Mouse (Mus musculus) midbrain, embryonic 13.5 days (tissue): ENCODE results near the gene Aldh3b2. TPM values are rescaled to one million over a fixed set of nuclear protein-coding genes. Genes with fewer than 3 reads are reported as not detected.

ENCODE experiments used
- ATAC-seq: fragments of 200-750 bp; cut with Nextera tagmentation; 2 replicates; pipeline ENCODE4 v1.8.0; 2017; ENCODE audit warnings: mild to moderate bottlenecking, moderate TSS enrichment, moderate library complexity
- H3K27ac ChIP-seq: fragments of 300-500 bp; sonication (generic); 2 replicates; pipeline ENCODE4 v1.5.1; 2015; ENCODE audit warnings: inconsistent platforms, mild to moderate bottlenecking, moderate library complexity
- H3K27me3 ChIP-seq: fragments of 300-500 bp; sonication (generic); 2 replicates; pipeline ENCODE4 v1.6.1; 2015; ENCODE audit warnings: mild to moderate bottlenecking, inconsistent platforms
- H3K36me3 ChIP-seq: fragments of 300-500 bp; sonication (generic); 2 replicates; pipeline ENCODE4 v1.6.1; 2015; ENCODE audit warnings: mild to moderate bottlenecking, inconsistent platforms
- H3K4me1 ChIP-seq: fragments of 300-500 bp; sonication (generic); replicated peaks from 2 replicates; pipeline ENCODE4 v1.6.1; 2015; ENCODE audit warnings: inconsistent platforms
- H3K4me2 ChIP-seq: fragments of 300-500 bp; sonication (generic); replicated peaks from 2 replicates; pipeline ENCODE4 v1.6.1; 2015; ENCODE audit warnings: moderate library complexity, mild to moderate bottlenecking, inconsistent platforms
- H3K4me3 ChIP-seq: fragments of 300-500 bp; sonication (generic); replicated peaks from 2 replicates; pipeline ENCODE4 v1.5.1; 2015; ENCODE audit warnings: mild to moderate bottlenecking, inconsistent platforms
- H3K9ac ChIP-seq: fragments of 300-500 bp; sonication (generic); replicated peaks from 2 replicates; pipeline ENCODE4 v1.6.1; 2015; ENCODE audit warnings: mild to moderate bottlenecking, inconsistent platforms
- H3K9me3 ChIP-seq: fragments of 300-500 bp; sonication (generic); 2 replicates; pipeline ENCODE4 v1.6.1; 2016; ENCODE audit warnings: mild to moderate bottlenecking, inconsistent platforms
- WGBS: fragments of 180-500 bp; shearing (Covaris S2); methylation state at CpG from one replicate; pipeline ENCODE4 v1.1.7; 2015; 5-methylcytosine and 5-hydroxymethylcytosine counted together
- polyA plus RNA-seq: library from polyadenylated mRNA; unstranded; fragments of >200 nt; fragmentation: Nextera tagmentation; extraction: Ambion mirVana; gene quantifications from 2 replicates; pipeline ENCODE4 v1.2.1, GENCODE M21; 2015

The Aldh3b2 gene
- polyA plus RNA-seq, 1 experiment from 2014 or later, result 0.09 TPM

DNA sequence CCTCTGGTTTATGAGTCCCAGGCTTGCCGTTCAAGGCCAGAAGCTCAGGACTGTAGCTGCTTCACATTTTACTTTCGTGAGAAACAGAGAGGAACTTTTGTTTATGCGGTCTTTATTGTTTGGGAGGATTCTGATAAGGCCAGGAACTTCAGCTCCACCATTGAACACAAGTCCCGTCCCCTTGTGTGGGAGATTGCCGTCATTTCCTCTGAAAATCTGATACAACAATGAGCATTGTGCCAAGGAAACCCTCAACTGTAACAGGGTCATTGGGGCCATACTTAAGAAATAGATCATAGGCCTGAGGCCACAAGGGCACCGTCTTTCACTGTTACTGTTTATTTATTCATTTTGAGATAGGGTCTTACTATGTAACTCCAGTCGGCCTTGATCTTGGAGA is 51.1 kb downstream of the Aldh3b2 start:
- no peaks in the 10 kb centered on the region for H3K36me3 ChIP-seq
- H3K4me3 ChIP-seq, result no peak overlapping the region
- 84% methylated on average over 7 of the region's 7 CpGs for WGBS
- H3K4me2 ChIP-seq, result no peak overlapping the region
- ATAC-seq, result no peak
- no peak overlapping the region for H3K9ac ChIP-seq
- H3K27me3 ChIP-seq, result no peaks in the 10 kb centered on the region
- H3K9me3 ChIP-seq, result no peaks in the 10 kb centered on the region
- peaks cover 7% of the 10 kb centered on the region; the same call in 1 of the 2 replicates for H3K4me1 ChIP-seq
- no peak overlapping the region for H3K27ac ChIP-seq

DNA sequence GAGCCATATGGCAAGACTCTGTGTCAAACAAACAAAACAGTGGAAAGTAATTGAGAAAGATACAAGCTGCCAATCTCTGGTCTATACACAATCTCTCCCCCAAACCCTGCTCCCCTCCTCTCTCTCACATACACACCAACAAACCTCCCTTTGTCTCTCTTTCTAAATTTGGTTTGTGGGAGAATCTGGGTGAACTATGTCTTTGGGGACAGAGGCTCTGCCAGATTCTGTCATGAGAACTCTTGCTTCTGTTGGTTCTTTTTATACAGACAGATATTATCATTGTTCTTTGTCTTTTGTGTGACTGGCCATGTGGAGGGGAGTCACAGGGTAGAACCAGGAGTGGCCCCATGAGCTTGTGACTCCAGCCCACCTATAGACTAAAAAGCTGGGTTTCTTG is 55.4 kb downstream of the Aldh3b2 start:
- Histone ChIP-seq H3K4me1 (no peaks in the 10 kb centered on the region), H3K27me3 (no peaks in the 10 kb centered on the region), H3K9ac (no peak overlapping the region), H3K9me3 (no peaks in the 10 kb centered on the region), H3K4me3 (no peak overlapping the region), H3K4me2 (no peak overlapping the region), H3K27ac (no peak overlapping the region), H3K36me3 (no peaks in the 10 kb centered on the region)
- ATAC-seq, result no peak

Other genes starting within 250 kb of the Aldh3b2 start
- gene Kmt5b, start 204.9 kb upstream of the Aldh3b2 start, polyA plus RNA-seq, result 56.7 and 61.6 TPM in 2 replicates
- 49.5 and 58.0 TPM in 2 replicates for gene Chka, start 120.6 kb upstream of the Aldh3b2 start, polyA plus RNA-seq
- gene Tcirg1, start 65.2 kb upstream of the Aldh3b2 start, polyA plus RNA-seq, result 7.4 and 10.9 TPM in 2 replicates
- gene Ndufs8, start 59.6 kb upstream of the Aldh3b2 start, polyA plus RNA-seq, result 232 TPM in 2 replicates
- 0.80 and 1.1 TPM in 2 replicates for gene Aldh3b1, start 42.5 kb upstream of the Aldh3b2 start, polyA plus RNA-seq
- gene Unc93b1, start 37.1 kb upstream of the Aldh3b2 start, polyA plus RNA-seq, result 5.6 and 8.1 TPM in 2 replicates
- not detected in 2 replicates for gene Aldh3b3, start 13.7 kb upstream of the Aldh3b2 start, polyA plus RNA-seq
- gene Acy3, start 14.2 kb downstream of the Aldh3b2 start, polyA plus RNA-seq, result 1.2 and 1.5 TPM in 2 replicates
- not detected in 2 replicates for gene Tbx10, start 20.4 kb downstream of the Aldh3b2 start, polyA plus RNA-seq
- gene Nudt8, start 28.3 kb downstream of the Aldh3b2 start, polyA plus RNA-seq, result 25.2 and 26.4 TPM in 2 replicates
- gene Gm49405, start 28.3 kb downstream of the Aldh3b2 start, polyA plus RNA-seq, result 4.9 and 5.5 TPM in 2 replicates
- 5.1 and 7.8 TPM in 2 replicates for gene Doc2g, start 31.0 kb downstream of the Aldh3b2 start, polyA plus RNA-seq
- gene Ndufv1, start 40.5 kb downstream of the Aldh3b2 start, polyA plus RNA-seq, result 203 and 210 TPM in 2 replicates
- 372 and 375 TPM in 2 replicates for gene Gstp1, start 65.7 kb downstream of the Aldh3b2 start, polyA plus RNA-seq
- gene Gstp2, start 73.7 kb downstream of the Aldh3b2 start, polyA plus RNA-seq, result 1.3 and 3.9 TPM in 2 replicates
- gene Gstp3, start 87.2 kb downstream of the Aldh3b2 start, polyA plus RNA-seq, result not detected in 2 replicates
- not detected in 2 replicates for gene Cabp2, start 109.2 kb downstream of the Aldh3b2 start, polyA plus RNA-seq
- gene Cdk2ap2, start 124.9 kb downstream of the Aldh3b2 start, polyA plus RNA-seq, result 78.7 and 82.1 TPM in 2 replicates
- 45.0 and 45.9 TPM in 2 replicates for gene Pitpnm1, start 127.7 kb downstream of the Aldh3b2 start, polyA plus RNA-seq
- 79.8 and 80.9 TPM in 2 replicates for gene Aip, start 153.5 kb downstream of the Aldh3b2 start, polyA plus RNA-seq
- gene Gpr152, start 167.5 kb downstream of the Aldh3b2 start, polyA plus RNA-seq, result 0.05 and 0.08 TPM in 2 replicates
- gene Cabp4, start 171.7 kb downstream of the Aldh3b2 start, polyA plus RNA-seq, result 0.19 and 0.34 TPM in 2 replicates
- 121 and 127 TPM in 2 replicates for gene Coro1b, start 176.3 kb downstream of the Aldh3b2 start, polyA plus RNA-seq
- 0.24 and 0.50 TPM in 2 replicates for gene Ptprcap, start 181.3 kb downstream of the Aldh3b2 start, polyA plus RNA-seq
- gene Rps6kb2, start 191.0 kb downstream of the Aldh3b2 start, polyA plus RNA-seq, result 60.5 and 62.9 TPM in 2 replicates
- gene Carns1, start 203.2 kb downstream of the Aldh3b2 start, polyA plus RNA-seq, result 4.2 and 4.8 TPM in 2 replicates
- gene Tbc1d10c, start 219.0 kb downstream of the Aldh3b2 start, polyA plus RNA-seq, result 0.78 and 0.93 TPM in 2 replicates
- gene Ppp1ca, start 219.7 kb downstream of the Aldh3b2 start, polyA plus RNA-seq, result 636 and 651 TPM in 2 replicates
- 24.9 and 26.3 TPM in 2 replicates for gene Rad9a, start 229.3 kb downstream of the Aldh3b2 start, polyA plus RNA-seq
- gene Clcf1, start 241.9 kb downstream of the Aldh3b2 start, polyA plus RNA-seq, result 0.64 and 0.70 TPM in 2 replicates
- not detected in 2 replicates for gene AC109138.7, start 242.0 kb downstream of the Aldh3b2 start, polyA plus RNA-seq